Mouse (Mus musculus): ENCODE measurements around the gene Gm11563.
"Not testable (repeated sequence)": the region's sequence is repeated elsewhere in the genome, so short reads cannot be mapped to it uniquely, and the experiment has no call there.

The Gm11563 gene

GRCm38 (mm10) chr11:99658467-99659010, at the start of gene Gm11563:
TSS of gene Gm11563 (minus strand) at chr11:99658960.
- in situ Hi-C loops (cut with MboI, MseI), result not testable (repeated sequence)

DNA sequence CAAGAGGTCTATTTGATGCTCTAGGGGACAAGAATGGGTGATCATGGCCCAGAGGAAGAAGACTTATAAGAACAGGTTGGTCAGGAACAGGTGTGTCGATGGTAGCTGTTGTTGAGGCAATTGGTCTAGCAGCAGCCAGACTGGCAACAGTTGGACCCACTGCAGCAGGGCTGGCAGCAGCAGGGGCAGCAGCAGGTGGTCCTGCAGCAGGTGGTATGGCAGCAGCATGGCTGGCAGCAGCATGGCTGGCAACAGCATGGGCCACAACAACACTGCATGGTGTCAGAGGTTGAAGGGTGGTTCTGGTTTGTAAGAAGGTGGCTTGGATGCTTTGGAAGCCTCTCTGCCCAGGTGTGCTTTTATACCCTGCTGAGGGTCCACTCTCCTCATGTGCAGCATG, 31.7 kb upstream of the Gm11563 start, which contains the start of gene Gm14190:
Gene Gm14190 (minus strand): TSS at position 278 of the 400 bp plus-strand sequence.
- in situ Hi-C loops (cut with MboI, MseI), result no loop called here

DNA sequence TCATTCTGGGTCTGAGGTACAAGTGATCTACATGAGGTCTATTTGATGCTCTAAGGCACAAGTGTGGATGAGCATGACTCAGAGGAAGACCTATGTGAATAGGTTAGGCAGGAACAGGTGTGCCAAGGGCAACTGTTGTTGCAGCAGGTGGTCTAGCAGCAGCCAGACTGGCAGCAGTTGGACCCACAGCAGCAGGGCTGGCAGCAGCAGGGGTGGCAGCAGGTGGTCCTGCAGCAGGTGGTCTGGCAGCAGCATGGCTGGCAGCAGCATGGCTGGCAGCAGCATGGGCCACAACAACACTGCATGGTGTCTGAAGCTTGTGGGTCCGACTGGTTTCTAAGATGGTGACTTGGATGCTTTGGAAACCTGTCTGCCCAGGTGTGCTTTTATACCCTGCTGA, 26.5 kb upstream of the Gm11563 start:
- in situ Hi-C loops (cut with MboI, MseI), result not testable (repeated sequence)

GRCm38 (mm10) chr11:99683481-99683880, 24.7 kb upstream of the Gm11563 start:
- in situ Hi-C loops (cut with MboI, MseI), result no loop called here

- in situ Hi-C loops (cut with MboI, MseI), result no loop called here
Measured at GRCm38 (mm10) chr11:99665860-99666259, 7.1 kb upstream of the Gm11563 start, which contains the start of gene Krtap4-6. TSS of gene Krtap4-6 (minus strand) at chr11:99665960.

- in situ Hi-C loops (cut with MboI, MseI), result no loop called here
Measured at GRCm38 (mm10) chr11:99662802-99663201, 4.0 kb upstream of the Gm11563 start.

DNA sequence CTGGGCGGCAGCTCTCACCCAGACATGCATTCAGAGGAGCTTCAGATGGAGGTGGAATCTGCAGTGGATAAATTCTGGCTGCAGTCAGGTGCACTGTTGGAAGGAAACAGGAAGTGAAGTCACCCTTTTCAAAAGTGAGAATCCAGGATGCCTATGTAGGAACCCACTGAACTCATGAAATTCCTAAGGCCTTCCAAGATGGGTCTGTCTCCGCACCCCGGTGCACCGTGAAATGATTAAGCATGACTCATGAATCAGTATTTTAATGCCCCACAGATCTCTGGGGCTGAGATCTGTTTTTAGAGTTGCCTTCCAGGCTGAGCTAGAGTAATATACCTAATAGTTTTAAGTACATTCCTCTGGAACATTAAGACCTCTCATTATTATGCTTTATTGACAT, 496 bp upstream of the Gm11563 start:
- in situ Hi-C loops (cut with MboI, MseI), result no loop called here

- in situ Hi-C loops (cut with MboI, MseI), result no loop called here
Measured at GRCm38 (mm10) chr11:99657051-99657450, 1.7 kb downstream of the Gm11563 start.

GRCm38 (mm10) chr11:99650136-99650535, 8.6 kb downstream of the Gm11563 start, which contains the start of gene Gm11555:
TSS of gene Gm11555 (minus strand) at chr11:99650236.
- in situ Hi-C loops (cut with MboI, MseI), result no loop called here

GRCm38 (mm10) chr11:99646444-99646843, 12.3 kb downstream of the Gm11563 start:
- in situ Hi-C loops (cut with MboI, MseI), result no loop called here

DNA sequence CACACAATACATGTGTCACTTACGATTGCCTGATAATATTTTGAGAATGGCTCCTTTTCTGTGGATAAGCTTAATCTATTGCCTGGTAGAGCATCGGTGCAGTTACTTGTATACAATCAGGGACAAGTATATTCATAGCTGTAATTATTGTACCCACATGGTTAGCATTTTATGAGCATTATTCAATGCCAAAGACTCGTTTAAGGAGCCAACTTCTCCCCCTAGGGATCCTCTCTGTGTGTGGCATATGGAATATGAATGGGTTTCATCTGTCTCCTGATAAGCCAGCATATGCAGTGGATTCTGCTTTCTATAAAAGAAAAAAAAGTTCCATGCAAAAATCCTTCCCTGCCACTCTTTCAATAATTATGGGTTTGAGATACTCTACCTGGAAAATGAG, 14.4 kb downstream of the Gm11563 start:
- in situ Hi-C loops (cut with MboI, MseI), result no loop called here

GRCm38 (mm10) chr11:99643635-99644139, 15.1 kb downstream of the Gm11563 start, which contains the start of gene Krtap4-7:
TSS of gene Krtap4-7 (minus strand) at chr11:99644089.
- in situ Hi-C loops (cut with MboI, MseI), result not testable (repeated sequence)

GRCm38 (mm10) chr11:99640926-99641325, 17.8 kb downstream of the Gm11563 start:
- in situ Hi-C loops (cut with MboI, MseI), result no loop called here

DNA sequence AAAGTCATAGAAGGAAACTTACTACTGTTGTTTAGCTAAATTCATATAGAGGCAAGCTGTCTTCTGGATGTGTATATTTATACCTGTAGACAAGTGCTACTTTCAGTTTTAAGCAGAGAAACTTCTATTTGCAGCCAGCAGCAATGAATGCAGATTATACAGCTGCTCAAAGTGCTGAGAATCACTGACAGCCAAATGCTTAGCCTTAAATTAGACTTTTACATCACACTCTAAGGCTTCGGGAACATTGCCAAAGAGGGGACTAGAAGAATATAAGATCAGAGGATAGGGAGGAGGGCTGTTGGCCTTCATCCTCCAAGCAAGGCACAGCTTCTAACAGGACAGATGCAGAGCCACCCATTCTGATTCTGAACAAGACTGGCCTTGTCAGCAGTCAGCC, 21.7 kb downstream of the Gm11563 start:
- in situ Hi-C loops (cut with MboI, MseI), result no loop called here

DNA sequence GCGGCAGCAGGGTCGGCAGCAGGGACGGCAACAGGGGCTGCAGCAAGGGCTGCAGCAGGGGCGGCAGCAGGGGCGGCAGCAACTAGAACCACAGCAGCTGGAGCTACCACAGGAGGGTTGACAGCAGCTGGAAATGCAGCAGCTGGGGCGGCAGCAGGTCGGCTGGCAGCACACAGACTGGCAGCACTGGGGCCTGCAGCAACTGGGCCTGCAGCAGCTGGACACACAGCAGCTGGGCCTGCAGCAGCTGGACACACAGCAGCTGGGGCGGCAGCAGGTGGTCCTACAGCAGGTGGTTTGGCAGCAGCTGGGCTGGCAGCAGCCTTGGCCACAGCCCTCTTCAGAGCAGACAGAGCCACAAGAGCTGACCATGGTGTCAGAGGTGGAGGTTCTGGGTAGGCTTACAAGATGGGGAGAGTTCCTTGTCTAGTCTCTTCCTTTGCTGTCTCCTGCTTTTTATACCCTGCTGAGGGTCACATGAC, 24.1 kb downstream of the Gm11563 start, which contains the start of gene Krtap4-2:
Gene Krtap4-2 (minus strand): TSS at position 432 of the 482 bp plus-strand sequence.
- in situ Hi-C loops (cut with MboI, MseI), result no loop called here

DNA sequence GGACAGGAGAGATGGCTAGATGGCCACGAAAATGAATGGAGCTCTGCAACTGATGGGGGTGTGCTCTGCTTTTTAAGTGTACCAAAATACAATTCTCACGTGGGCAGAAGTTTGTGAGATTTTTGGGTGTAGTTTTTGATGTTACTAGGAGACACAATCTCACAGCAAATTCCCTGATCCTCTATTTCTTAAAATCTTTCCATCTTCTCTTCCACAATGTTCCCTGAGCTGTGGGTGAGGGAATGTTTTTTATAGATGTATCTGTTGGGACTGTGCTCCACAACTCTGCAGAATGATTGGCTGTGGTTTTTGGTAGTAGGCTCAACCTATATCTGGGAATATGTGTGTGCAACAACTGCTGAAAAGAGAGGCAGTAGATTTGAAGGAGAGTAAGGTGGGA, 25.5 kb downstream of the Gm11563 start:
- in situ Hi-C loops (cut with MboI, MseI), result no loop called here

DNA sequence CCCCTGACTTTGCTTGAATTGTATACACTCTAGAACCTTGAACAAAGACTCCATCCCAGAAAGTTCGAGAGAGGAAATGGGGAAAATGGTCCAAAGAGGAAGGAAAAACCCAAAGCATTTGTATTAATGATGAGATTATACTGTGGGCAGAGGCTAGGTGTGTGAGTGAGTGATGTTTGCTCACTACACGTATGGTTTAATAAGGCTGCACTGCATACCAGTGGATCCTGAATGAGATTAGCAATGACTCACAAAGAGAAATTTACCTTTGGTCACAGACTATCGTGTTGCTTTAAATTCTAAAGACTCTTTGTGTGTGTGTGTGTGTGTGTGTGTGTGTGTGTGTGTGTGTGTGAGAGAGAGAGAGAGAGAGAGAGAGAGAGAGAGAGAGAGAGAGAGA, 27.9 kb downstream of the Gm11563 start:
- in situ Hi-C loops (cut with MboI, MseI), result no loop called here

- in situ Hi-C loops (cut with MboI, MseI), result no loop called here
Measured at GRCm38 (mm10) chr11:99628138-99628537, 30.6 kb downstream of the Gm11563 start, which contains the start of gene Krtap4-1. TSS of gene Krtap4-1 (minus strand) at chr11:99628238.

DNA sequence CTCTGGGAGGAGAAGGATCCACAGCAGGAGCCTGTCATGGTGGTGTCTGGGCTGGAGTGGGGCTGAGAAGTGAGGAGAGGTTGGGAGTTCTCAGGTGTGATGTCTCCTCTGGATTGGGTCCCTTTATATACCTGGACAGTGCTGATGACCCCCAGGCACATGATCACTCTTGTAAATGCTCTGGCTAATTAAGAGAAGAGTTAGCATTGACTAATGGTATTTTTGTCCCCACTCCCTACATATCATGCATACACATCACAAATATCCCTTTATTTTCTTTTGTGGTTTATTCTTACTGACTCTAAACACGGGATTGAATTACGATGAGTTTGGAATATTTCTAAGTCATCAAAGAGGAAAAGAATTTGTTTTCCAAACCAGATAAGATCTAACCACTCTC, 38.4 kb downstream of the Gm11563 start, which contains the start of gene Gm11562:
Gene Gm11562 (minus strand): TSS at position 101 of the 400 bp plus-strand sequence.
- in situ Hi-C loops (cut with MboI, MseI), result no loop called here

DNA sequence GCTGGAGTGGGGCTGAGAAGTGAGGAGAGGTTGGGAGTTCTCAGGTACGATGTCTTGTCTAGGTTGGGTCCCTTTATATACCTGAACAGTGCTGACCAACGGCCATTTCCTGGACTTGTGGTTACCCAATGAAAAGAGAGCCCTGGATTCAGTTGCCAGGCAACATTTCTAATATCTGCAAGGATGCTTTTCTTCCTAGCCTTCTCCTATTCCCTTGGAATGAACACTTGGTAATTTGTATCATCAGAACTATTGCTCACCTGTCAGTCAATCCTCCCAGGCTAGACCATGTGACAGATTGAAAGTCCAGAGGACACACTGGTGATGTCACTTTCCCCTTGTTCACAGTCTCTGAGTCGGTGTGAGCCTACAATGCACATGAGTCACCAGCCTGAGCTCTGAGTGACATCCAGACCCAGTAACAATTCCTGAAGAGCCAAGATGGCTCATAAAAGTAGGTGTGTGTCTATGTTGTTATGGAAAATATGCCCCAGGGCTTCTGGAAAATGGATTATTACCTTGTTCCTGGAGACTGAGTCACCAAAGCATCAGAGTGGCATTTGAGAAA, 43.9 kb downstream of the Gm11563 start, which contains the start of gene Krtap2-4:
Gene Krtap2-4 (minus strand): TSS at position 51 of the 568 bp plus-strand sequence.
- in situ Hi-C loops (cut with MboI, MseI), result no loop called here

GRCm38 (mm10) chr11:99610089-99610488, 48.7 kb downstream of the Gm11563 start, which contains the start of gene Gm11937:
TSS of gene Gm11937 (minus strand) at chr11:99610189.
- in situ Hi-C loops (cut with MboI, MseI), result not testable (repeated sequence)

DNA sequence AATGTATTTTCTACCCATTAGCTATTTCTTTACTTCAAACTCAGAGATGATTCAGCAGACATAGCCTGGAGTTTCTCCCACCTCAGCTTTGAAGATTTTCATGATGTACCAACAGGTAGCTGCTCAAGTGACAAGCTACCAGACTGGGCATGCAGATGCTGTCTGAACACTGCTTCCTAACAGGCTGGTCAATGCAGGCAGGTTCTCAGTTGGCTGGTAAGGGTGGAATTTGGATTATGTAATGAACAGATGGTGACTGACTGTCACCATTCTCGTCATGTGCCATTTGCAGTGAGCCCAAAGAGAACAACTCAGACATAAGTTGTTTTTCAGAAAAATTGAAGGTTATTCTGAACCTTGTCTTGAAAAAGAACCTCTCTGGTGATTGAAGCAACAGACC, 49.6 kb downstream of the Gm11563 start:
- in situ Hi-C loops (cut with MboI, MseI), result no loop called here

Data from T-helper 17 cell (primary cell).